Mouse (Mus musculus): ENCODE data around the gene Pspn.
A peak's percentile ranks its signal among the peaks of the same experiment; 100 is the strongest.

DNA sequence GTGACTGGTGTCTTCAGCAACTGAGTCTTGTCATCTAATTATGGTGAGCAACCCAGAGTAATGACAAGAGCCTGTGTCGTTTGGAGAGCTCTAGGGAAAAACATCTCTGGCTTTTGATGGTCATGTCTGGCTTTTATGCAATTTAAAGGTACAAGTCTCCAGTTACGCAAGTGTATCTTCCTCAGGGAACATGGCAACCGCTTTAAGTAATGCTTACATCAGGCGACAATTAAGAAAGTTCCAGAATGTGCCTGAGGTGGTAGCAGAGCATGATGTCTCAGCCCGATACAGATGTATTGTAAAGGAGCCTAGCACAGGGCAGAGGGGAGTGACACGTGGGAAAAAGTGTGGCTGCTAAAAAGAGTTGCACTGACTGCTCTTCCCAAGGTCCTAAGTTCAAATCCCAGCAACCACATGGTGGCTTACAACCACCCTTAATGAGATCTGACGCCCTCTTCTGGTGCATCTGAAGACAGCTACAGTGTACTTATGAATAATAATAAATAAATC is 10.8 kb downstream of the Pspn start:
- TF ChIP-seq EP300 (IDR thresholded peaks at IDR 0.05; ENCODE audit: insufficient read depth, low read depth, low read length) (no peak), CTCF (IDR thresholded peaks at IDR 0.05) (peak; percentile 33)

Measured in heart, adult 2 months (tissue).